Mouse (Mus musculus) common myeloid progenitor, adult 5-6 weeks (primary cell): ENCODE data around the gene Zfp217. TPM values are rescaled to one million over a fixed set of nuclear protein-coding genes. Genes with fewer than 3 reads are reported as not detected.
A peak's percentile ranks its signal among the peaks of the same experiment; 100 is the strongest.
"Not testable (repeated sequence)": the region's sequence is repeated elsewhere in the genome, so short reads cannot be mapped to it uniquely, and the experiment has no call there.

ENCODE experiments used
- ATAC-seq: replicated peaks from 2 replicates; pipeline ENCODE4 v1.8.0; 2016; ENCODE audit warnings: low read depth, mild to moderate bottlenecking, moderate TSS enrichment, inconsistent platforms; ENCODE audit not compliant: poor library complexity, severe bottlenecking
- total RNA-seq: library from RNA; stranded (forward); fragments of 200-1000, 187-1606 nt; gene quantifications from 2 replicates; pipeline ENCODE4 v1.2.3, GENCODE M21; 2017

Gene Zfp217
- 33.2 and 40.1 TPM in 2 replicates for total RNA-seq

DNA sequence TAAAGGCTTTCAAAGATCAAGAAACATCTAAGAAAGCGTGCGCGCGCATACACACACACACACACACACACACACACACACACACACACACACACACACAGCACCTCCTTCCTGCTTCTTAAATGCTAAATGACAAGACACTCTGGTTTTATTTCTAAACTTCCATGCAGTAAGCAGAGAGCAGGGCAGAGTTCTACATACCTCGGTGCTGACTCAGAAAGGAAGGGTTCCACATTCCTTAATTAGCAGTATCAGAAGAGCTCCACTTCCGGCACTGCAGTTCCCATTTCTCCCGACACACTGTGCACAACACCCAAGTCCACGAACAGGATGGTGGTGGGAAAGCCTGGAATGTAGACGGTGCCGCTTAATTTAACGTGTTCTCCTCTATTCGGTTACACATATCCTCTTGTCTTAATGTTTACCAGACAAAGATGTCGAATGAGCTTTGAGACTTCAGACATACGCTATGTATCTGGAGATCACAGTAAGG is at the start of gene Zfp217:
Gene Zfp217 (minus strand): TSS at position 443 of the 493 bp plus-strand sequence.
- ATAC-seq, result peak; percentile 29; the same call in 1 of the 2 replicates

DNA sequence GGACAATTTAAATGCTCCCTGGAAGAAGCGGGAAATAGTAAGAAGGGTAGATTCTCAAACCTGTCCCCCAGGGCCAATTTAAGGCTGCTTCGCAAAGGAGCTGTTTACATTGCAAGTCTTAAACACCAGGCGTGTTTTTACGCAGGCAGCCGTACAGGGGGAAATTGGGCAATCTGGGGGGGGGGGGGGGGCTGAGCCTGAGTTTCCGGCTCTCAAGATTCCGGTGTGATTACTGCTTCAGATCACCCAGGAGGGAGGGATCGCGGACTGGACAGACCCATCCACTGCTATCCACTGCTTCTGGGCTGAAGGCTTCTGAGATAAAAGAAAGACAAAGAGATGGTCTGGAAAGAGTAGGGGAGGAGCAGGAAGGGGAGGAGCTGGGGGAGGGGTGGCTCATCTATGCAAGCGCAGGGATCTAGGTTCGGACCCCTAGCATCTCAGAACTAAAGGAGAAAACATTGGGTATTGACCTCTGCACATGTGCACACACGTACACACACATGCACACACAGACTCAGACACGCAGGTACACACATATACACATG is 47.7 kb upstream of the Zfp217 start:
- 0 out of 2 replicates have a peak, but pooled peaks have one; percentile 4 for ATAC-seq

DNA sequence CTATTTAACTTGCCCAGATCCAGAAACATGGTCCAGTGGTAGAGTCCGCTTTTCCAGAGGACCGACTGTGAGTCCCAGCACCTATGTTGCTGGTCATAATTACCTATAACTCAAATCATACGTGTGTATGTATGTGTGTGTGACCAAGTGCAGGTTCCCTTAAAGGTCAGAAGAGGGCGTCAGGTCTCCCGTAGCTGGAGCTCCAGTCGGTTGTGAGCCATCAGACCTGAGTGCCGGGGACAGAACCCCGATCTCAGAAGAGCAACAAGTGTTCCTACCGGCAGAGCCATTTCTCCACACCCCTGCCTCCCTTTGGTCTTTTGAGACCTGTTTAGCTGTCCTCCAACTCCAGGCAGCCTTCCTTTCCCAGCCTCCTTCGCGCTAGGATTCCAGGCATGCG is 46.9 kb upstream of the Zfp217 start:
- ATAC-seq, result no peak

DNA sequence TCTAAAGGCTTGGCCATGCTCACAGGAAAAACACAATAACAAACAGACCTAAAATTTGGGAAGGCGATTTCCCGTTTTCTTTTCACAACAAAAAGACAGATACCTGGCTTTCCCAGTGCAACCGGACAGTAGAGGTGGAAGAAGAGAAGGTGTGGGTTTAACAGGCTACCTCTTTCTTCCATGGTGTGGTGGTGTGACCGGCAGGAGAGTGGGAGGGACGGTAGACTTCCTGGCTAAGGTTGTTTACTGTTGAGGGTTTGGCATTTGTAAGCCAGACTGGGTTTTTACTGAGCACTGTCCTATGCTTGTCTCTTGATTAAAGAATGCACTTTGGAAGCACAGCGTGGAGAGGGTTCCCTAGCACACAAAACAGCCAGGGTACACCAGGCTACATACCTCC is 45.9 kb upstream of the Zfp217 start:
- no peak for ATAC-seq

DNA sequence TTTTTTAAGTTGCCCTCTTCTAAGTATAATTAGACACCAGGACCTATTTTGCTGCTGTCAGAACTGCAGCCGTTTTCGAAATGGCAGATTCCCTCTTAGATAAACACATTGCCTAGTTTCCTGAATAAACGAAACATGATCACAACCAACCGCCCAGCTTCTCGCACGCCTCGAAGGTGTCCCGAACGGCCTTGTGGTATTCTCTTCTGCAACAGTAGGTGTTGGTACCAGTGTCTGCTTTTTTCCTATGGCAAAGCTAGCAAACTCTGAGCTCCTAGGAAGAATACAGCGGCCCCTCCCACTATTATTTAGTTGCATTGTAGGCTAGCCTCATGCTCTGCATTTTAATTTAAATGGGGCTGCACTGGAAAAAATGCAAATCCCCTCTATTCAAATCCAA is 45.3 kb upstream of the Zfp217 start:
- ATAC-seq, result peak; percentile 75

DNA sequence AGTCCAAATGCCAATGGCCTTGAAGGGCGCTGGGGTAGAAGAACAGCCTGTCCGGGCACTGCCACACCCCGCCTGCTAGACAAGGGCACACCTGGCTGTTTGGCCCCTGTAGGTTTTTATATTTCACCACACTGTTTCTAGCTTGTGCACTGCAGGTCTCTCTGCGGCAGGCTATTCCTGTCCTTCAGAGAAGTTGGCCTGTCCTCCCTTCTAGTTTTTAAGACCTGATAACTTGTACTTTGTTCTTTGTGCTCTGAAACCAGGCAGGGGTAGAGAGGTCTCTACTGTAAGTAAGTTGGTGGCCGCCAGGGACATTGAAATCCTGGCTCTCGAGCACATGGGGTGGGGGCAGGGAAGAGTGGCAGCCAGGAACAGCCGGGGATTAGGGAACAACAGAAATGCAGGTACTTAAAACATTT is 44.8 kb upstream of the Zfp217 start:
- peak; percentile 78 for ATAC-seq

DNA sequence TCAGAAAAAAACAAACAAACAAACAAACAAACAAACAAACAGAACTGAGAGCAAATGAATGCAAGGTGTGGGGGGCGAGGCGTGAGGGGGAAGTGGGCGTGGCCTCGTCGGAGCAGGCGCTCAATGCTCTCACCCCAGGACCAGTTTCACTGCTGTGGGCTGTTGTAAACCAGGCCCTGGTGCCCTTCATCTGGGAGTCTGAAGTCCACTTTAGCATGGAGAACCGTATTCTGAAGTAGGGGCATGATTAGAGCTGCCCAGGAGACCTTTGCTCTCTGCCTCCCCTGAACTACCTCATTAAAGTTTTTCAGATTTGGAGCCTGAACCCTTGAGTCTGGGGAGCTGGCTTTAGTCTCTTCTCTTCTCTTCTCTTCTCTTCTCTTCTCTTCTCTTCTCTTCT is 40.8 kb upstream of the Zfp217 start:
- ATAC-seq, result no peak

DNA sequence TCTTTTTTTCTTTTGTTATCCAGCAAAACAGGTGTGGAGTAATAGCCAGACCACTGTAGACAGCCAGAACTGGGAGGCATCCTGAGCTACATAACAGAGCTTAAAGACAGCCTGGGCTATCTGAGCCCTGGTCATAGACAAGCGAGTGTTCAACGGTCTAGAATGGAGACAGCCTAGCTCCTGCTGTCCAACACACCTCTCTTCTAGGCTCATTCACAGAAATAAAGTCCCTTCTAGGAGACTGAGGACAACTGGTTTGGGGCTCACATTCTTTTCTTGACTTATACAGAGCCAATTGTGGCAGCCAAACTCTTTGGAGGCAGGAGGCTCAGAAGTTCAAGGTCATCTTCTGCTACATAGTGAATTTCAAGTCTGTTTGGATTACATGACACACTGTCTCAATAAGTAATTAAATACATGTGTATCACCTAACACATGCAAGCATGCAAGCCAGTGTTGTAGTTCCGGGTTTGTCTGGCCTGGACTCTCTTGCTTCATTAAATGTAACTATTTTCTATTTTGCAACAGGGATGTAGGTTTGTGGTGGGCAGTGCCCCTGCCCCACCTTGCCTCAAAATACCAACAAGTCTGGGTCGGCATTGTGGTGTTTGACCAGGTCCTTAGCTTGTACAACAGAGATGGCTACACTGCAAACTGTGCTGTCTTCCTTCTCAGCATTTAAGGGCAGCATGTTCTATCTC is 37.4 kb upstream of the Zfp217 start:
- peak; percentile 14 for ATAC-seq

DNA sequence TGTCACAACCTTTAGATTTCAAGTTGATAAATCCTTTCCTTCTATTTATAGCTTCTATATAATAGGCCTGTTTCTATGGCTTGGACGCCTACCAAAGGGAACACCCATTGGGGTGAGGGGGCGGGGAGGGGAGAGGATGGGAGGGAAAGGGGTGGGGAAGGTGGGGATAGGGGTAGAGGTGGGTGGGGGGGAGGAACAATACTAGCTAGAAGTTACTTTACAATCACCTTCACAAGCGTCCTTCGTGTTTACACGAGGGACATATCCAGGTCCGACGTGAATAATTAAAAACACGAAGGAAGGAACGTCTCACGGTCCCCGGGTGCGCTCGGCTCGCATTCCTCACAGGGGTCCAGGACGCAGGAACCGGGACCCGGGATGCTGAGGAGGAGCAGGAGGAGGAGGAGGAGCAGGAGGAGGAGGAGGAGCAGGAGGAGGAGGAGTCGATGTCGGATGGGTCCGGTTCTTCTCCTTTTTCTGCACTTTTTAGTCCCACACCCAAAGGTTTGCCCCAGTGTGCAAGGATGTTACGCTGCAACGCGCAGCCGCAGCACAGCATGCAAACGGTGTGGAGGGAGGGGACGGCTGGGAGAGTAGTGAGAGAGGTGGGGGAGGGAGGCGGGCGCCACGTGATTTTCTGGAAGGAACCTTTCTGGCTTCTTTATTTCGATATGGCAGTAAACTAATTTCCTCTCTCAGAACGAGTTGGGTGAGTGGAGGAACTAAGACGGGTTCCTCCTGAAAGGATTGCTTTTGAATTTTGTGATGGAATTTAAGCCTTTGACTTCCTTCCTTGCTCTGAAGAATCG is 36.5 kb upstream of the Zfp217 start:
- ATAC-seq, result peak; percentile 96

DNA sequence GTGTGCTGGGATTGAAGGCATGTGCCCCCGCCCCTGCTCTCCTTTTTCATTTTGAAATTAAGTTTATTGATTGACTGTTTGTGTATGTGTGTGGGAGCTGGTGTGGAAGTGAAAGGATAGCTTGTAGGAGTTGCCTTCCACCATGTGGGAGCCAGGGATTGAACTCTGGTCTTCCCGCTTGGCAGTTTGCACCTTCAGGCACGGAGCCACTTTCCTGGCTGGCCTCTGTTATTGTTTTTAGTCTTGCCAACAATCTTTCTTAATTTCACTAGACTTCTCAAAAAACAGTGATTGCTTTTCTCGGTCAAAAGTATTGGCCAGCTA is 35.9 kb upstream of the Zfp217 start:
- ATAC-seq, result no peak

DNA sequence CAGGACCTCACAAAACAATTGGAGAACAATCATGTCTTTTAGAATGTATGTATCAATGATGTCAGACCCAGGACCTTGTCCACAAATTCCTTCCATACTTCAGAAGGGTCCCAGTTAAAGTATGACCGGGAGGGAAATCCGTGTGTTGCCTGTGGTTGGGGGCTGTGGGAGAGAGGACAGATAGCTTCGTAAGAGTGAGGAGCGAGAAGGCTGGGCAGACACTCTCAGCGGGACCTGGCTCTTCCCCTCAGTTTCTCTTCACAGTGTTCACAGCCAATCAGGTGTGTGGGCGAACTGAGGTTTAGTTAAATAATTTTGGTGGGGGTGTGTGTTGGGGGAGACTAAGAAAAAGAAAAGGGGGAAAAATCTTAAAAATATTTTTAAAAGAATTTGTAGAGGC is 34.0 kb upstream of the Zfp217 start:
- no peak for ATAC-seq

DNA sequence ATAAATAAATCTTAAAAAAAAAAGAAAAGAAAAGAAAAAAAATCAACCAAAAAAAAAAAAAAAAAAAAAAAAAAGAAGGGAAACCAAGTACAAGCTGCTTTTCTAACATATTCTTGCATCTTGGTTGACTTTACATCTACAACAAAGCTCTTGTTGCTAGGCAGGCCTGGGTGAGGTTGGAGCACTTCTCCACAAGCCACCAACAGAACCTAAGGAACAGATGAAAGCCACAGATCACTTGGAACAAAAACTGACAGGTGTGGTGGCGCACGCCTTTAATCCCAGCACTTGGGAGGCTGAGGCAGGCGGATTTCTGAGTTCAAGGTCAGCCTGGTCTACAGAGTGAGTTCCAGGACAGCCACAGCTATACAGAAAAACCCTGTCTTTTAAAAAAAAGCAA is 32.9 kb upstream of the Zfp217 start:
- not testable (repeated sequence) for ATAC-seq

DNA sequence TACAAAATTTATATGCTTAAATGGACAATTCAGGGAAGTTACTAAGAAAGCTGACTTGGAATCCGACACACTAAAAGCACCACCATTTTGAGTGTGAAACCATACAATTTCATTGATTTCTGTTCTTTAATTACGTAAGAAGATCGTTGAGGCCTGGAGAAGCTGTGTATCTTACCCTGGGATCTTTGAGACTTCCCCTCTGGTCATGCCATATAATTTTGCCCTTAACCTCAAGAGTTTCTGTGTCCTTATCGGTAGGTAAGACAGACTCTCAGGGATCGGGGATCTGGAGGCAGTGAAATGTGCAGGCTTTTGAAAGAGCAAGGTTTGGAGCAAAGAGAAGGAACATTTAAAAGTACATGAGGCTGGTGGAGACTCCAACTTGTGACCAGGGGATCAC is 31.4 kb upstream of the Zfp217 start:
- ATAC-seq, result peak; percentile 33

DNA sequence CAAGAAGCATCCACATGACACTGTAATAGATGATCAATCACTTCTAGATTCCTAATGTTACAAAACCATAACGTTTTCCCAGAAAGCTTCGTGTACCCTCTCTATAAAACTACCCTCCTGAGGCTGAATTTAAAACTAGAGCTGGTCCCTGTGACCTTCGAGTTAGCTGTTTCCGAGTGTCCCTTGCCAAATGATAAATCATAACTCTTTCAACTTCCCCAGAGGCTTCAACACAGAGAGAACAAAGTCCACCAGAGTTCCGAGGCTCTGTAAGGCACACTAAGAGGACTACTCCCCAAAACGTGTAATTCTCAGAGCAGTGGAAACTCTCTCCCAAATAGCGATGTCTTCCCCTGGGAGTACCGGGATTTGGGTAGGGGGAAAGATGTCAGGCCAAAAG is 29.4 kb upstream of the Zfp217 start:
- no peak for ATAC-seq

DNA sequence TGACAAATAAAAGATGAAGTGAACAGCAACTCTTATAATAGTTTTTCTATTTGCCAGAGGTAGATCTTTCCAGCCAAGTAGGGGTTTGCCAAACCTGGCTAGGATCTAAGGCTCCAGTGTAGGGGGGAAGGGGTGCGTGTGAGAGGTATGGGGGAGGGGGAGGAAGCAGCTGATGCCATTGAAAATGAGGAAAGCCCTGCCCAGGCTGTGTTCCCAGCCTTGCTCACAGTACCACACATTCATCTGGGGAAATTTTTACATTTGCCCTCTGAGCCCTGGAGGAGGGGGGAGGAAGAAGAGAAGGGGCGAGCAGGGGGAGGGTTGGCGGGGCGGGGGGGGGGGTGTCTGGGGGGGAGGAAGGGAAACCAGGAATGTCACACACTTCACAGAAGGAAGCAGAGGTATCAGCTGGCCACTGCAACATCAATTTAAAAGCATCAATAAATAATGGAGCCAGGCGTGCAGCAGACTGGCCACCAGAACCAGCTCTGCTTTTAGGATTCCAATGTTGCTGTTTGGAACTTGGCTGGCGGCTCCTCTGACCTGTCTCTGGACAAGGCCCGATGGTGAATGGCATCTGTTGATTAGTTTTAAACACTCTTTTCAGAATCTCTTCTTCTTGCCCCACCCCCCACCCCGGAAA is 28.5 kb upstream of the Zfp217 start:
- no peak for ATAC-seq

DNA sequence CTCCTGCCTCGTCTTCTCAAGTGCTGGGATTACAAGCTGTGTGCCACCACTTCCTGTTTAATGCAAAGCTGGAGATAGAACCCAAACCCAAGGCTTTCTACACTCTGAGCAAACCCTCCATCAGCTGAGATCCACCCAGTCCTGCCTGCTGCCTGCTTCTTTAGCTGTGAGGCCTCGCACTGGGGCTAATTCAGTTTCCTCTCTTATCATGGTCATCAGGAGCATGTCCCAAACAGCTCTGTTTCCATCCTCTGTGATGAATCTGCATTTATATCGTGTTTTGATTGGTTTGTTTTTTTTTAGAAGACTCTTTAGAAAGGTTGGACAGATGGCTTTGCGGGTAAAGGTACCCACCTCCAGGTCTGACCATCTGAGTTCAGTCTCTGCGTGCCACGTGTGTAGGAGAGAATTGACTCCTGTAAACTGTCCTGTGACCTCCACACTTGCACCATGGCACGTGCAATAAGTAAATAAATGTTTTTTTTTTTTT is 27.8 kb upstream of the Zfp217 start:
- peak; percentile 50 for ATAC-seq

DNA sequence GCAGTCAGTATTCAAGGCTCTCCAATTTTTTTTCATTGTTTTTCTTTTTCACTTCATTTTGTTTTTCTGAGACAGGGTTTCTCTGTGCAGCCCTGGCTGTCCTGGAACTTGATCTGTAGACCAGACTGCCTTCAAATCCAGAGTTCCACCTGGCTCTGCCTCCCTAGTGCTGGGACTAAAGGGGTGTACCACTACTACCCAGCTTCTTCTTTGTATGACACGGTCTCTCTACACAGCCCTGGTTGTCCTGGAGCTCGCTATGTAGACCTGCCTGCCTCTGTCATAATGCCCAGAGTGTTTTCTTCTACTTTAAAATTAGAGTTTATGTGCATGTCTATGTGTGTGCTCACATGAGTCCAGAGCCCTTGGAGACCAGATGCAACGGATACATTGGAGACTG is 27.3 kb upstream of the Zfp217 start:
- no peak for ATAC-seq

DNA sequence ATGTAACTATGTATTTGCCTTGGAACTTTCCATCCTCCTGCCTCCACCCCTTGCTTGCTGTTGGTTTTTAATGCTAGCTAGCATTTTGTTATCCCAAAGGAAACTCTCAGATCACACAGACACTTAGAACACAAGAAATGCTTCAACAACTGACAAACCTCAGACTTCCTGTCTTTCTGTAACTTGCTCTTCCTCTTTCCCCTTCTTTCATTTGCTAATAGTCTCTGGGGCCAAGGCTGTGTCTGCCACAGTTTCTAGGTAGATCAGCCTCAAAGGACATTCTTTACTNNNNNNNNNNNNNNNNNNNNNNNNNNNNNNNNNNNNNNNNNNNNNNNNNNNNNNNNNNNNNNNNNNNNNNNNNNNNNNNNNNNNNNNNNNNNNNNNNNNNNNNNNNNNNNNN is 21.2 kb upstream of the Zfp217 start:
- ATAC-seq, result peak; percentile 70

DNA sequence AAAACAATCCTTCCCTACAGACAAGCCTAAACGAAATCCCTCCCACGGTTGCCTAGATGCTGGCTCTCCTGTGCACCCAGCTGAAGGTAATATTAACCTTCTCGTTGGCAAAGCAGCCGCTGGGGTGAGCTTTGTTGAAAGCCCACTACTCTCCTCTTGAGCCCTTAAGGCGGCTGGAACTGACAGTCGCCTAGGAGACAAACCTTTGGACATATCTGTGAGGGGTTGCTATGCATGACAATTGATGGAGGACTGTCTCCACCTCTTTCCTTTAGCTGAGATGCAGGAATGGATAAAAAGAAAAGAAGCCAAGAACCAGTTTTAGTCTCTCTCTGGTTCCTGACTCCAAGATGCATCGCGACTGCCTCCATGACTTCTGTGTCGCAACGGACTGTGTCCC is 17.7 kb upstream of the Zfp217 start:
- no peak for ATAC-seq

DNA sequence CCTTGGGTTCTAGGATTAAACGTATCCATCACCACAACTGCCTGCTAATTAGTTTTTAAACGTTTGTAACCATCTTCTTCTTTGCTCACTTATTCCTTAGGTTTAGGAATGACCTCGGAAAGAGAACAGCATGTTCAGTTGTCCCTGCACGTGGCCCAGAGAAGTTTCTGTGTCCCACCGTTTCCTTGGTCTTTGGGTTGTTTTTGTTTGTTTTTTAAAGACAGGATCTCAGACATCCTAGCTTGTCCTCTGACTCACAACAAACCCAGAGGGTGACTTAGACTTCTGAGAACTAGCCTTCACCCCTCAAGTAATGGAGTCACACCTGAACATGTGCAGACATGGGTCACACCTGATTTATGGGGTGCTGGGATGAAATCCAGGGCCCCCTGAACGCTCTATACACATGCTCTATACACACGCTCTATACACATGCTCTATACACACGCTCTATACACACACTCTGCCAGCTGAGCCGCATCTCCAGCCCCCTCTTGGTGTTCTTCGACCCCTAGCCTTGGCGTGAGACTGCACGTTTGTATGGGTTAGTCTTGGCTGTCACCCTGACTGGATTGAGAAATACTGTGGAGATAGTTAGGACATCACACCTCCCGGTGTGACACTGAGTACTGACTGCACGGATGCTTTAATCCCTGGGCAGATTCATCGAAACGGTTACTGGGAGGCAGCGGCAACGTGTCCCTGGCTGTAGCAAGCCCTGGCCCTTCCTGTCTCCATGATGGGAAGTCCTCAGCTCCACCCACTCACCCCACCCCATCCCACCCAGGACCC is 16.0 kb upstream of the Zfp217 start:
- peak; percentile 45 for ATAC-seq
